Mouse (Mus musculus) E14TG2a.4 (cell line): ENCODE measurements at regions not wholly inside any gene's neighbourhood (a gene's known extent, or its start where the extent isn't known, plus 50 kb on each side); places are given as distances from the start of the nearest gene placed in this dataset.

Experiments
- H3K27me3 ChIP-seq: 2 replicates; pipeline ENCODE4 v1.6.1; 2014; ENCODE audit warnings: low read length, control low read depth; ENCODE audit not compliant: insufficient read depth
- H3K36me3 ChIP-seq: 2 replicates; pipeline ENCODE4 v1.6.1; 2014; ENCODE audit warnings: low read length, control low read depth; ENCODE audit not compliant: insufficient read depth
- H3K4me1 ChIP-seq: replicated peaks from 2 replicates; pipeline ENCODE4 v1.6.1; 2014; ENCODE audit warnings: low read depth, low read length, control low read depth
- H3K4me3 ChIP-seq: replicated peaks from 2 replicates; pipeline ENCODE4 v1.5.1; 2014; ENCODE audit warnings: mild to moderate bottlenecking, low read length
- H3K9me3 ChIP-seq: 2 replicates; pipeline ENCODE4 v1.6.1; 2014; ENCODE audit warnings: low read length, control low read depth
- CTCF ChIP-seq: conservative IDR thresholded peaks from 2 replicates; pipeline ENCODE4 v1.5.1; 2014; ENCODE audit warnings: low read length
- NANOG ChIP-seq: IDR thresholded peaks from 2 replicates; pipeline ENCODE4 v1.6.1; 2014; ENCODE audit warnings: borderline replicate concordance, low read length, mixed read lengths
- POU5F1 ChIP-seq: IDR thresholded peaks from 2 replicates; pipeline ENCODE4 v1.6.1; 2014; ENCODE audit warnings: low read length, borderline replicate concordance

- Histone ChIP-seq H3K27me3 (no peaks in the 10 kb centered on the region), H3K4me1 (no peaks in the 10 kb centered on the region), H3K36me3 (no peaks in the 10 kb centered on the region), H3K4me3 (no peak overlapping the region), H3K9me3 (peaks cover 18% of the 10 kb centered on the region)
- TF ChIP-seq POU5F1 (no peak), CTCF (no peak), NANOG (no peak)
These were observed 248.9 kb upstream of the Fam174a start for GRCm38 (mm10) chr1:95064330-95065193.

GRCm38 (mm10) chr1:95065620-95066019, 247.8 kb upstream of the Fam174a start:
- no peaks in the 10 kb centered on the region for H3K27me3 ChIP-seq
- H3K4me3 ChIP-seq: no peak overlapping the region
- no peaks in the 10 kb centered on the region for H3K36me3 ChIP-seq
- no peak for TF ChIP-seq CTCF
- TF ChIP-seq POU5F1: no peak
- TF ChIP-seq NANOG: no peak
- no peaks in the 10 kb centered on the region for H3K4me1 ChIP-seq
- H3K9me3 ChIP-seq: peaks cover 18% of the 10 kb centered on the region

DNA sequence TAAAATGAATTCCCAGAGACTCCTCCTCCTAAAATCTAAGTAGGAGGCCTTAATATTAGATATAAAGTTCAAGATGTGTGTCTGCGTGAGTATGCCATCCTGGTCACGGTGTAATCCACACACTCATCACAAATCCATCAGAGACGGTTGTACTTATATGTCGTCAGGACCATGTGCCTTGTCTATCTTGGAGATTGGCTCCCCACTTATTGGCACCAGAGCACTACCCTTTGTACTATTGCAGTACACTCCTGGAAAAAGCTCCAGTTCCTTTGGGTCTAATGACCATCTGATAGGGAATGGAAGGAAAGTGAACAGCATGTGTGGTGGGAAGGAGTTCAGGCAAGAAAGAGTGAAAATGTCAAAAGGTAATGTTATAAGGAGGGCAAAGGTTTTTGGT, 247.4 kb upstream of the Fam174a start:
- no peaks in the 10 kb centered on the region for H3K36me3 ChIP-seq
- H3K4me1 ChIP-seq: no peaks in the 10 kb centered on the region
- TF ChIP-seq POU5F1 (no peak), NANOG (no peak), CTCF (no peak)
- H3K27me3 ChIP-seq: no peaks in the 10 kb centered on the region
- H3K4me3 ChIP-seq: no peak overlapping the region
- peaks cover 18% of the 10 kb centered on the region for H3K9me3 ChIP-seq

GRCm38 (mm10) chr1:95075151-95075550, 238.3 kb upstream of the Fam174a start:
- H3K36me3 ChIP-seq: no peaks in the 10 kb centered on the region
- peaks cover 4% of the 10 kb centered on the region; the same call in 1 of the 2 replicates for H3K9me3 ChIP-seq
- TF ChIP-seq POU5F1: no peak
- TF ChIP-seq NANOG: no peak
- no peak for TF ChIP-seq CTCF
- H3K4me3 ChIP-seq: no peak overlapping the region
- no peaks in the 10 kb centered on the region for H3K4me1 ChIP-seq
- H3K27me3 ChIP-seq: no peaks in the 10 kb centered on the region

DNA sequence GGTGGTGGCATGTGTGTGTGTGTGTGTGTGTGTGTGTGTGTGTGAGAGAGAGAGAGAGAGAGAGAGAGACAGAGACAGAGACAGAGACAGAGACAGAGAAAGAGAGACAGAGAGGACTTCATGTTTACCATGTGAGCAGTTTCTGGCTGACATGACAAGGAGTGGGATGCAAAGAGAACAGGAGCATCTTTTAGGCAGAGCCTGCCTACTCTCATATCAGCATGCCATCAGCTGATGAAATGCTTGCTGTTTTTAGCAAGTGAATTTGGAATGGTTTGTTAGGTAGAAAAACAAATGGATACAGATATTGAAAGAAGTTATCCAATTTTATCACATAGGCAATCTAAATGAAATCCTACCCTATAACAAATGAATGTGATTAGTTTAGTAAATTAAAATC, 203.5 kb upstream of the Fam174a start:
- Histone ChIP-seq H3K4me1 (no peaks in the 10 kb centered on the region), H3K27me3 (no peaks in the 10 kb centered on the region), H3K9me3 (no peaks in the 10 kb centered on the region), H3K36me3 (no peaks in the 10 kb centered on the region), H3K4me3 (no peak overlapping the region)
- TF ChIP-seq NANOG: no peak
- no peak for TF ChIP-seq CTCF
- no peak for TF ChIP-seq POU5F1

- H3K4me3 ChIP-seq: no peak overlapping the region
- no peaks in the 10 kb centered on the region for H3K4me1 ChIP-seq
- no peaks in the 10 kb centered on the region for H3K36me3 ChIP-seq
- H3K27me3 ChIP-seq: no peaks in the 10 kb centered on the region
- H3K9me3 ChIP-seq: no peaks in the 10 kb centered on the region
- TF ChIP-seq POU5F1 (no peak), CTCF (no peak), NANOG (no peak)
These were observed 199.9 kb upstream of the Fam174a start for GRCm38 (mm10) chr1:95113493-95113892.

DNA sequence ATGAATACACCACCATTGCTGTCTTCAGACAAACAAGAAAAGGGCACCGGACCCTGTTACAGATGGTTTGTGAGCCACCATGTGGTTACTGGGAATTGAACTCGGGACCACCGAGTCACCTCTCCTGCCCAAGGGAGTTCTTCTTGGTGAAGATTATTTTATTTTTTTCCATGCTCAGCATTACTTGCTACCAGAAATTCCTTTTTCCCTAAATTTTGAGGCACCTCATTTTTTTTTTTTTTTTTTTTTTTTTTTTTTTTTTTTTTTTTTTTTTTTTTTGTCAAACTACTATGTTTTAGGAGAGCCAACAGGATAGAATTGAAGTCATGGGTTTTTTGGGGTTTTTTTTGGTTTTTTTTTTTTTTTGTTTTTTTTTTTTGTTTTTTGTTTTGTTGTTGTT, 165.9 kb upstream of the Fam174a start:
- Histone ChIP-seq H3K27me3 (no peaks in the 10 kb centered on the region), H3K9me3 (no peaks in the 10 kb centered on the region)

GRCm38 (mm10) chr1:95174013-95174582, 139.3 kb upstream of the Fam174a start:
- H3K9me3 ChIP-seq: peaks cover 5% of the 10 kb centered on the region; the same call in 1 of the 2 replicates
- H3K36me3 ChIP-seq: no peaks in the 10 kb centered on the region
- H3K27me3 ChIP-seq: no peaks in the 10 kb centered on the region
- no peaks in the 10 kb centered on the region for H3K4me1 ChIP-seq
- TF ChIP-seq CTCF (no peak), NANOG (no peak), POU5F1 (no peak)
- H3K4me3 ChIP-seq: no peak overlapping the region

More for the DNA sequence above, 165.9 kb upstream of the Fam174a start:
- Histone ChIP-seq H3K4me1 (no peaks in the 10 kb centered on the region), H3K4me3 (no peak overlapping the region), H3K36me3 (no peaks in the 10 kb centered on the region)
- TF ChIP-seq POU5F1 (no peak), CTCF (no peak), NANOG (no peak)

GRCm38 (mm10) chr1:95218912-95219311, 94.5 kb upstream of the Fam174a start:
- no peak overlapping the region for H3K4me3 ChIP-seq
- no peak for TF ChIP-seq CTCF
- TF ChIP-seq POU5F1: no peak
- TF ChIP-seq NANOG: no peak
- no peaks in the 10 kb centered on the region for H3K27me3 ChIP-seq
- no peaks in the 10 kb centered on the region for H3K9me3 ChIP-seq
- H3K4me1 ChIP-seq: no peaks in the 10 kb centered on the region
- H3K36me3 ChIP-seq: no peaks in the 10 kb centered on the region
